Mouse (Mus musculus) small intestine, adult 2 months (tissue): ENCODE results near the gene Srgap3.

Experiments
- CTCF ChIP-seq: fragments of 200-500 bp; IDR thresholded peaks from 2 replicates; pipeline ENCODE4 v1.5.1; 2012; ENCODE audit warnings: low read depth, mild to moderate bottlenecking, control low read depth, inconsistent platforms, low read length, moderate library complexity, mixed read lengths; ENCODE audit not compliant: insufficient replicate concordance, insufficient read length; ENCODE audit errors: extremely low read depth
- POLR2A ChIP-seq: fragments of 200-500 bp; IDR thresholded peaks from 2 replicates; pipeline ENCODE4 v1.6.1; 2012; ENCODE audit warnings: low read depth, mild to moderate bottlenecking, control low read depth, inconsistent platforms, low read length, moderate library complexity

- TF ChIP-seq CTCF (no peak), POLR2A (no peak)
These were observed 17.6 kb downstream of the Srgap3 start for GRCm38 (mm10) chr6:112929291-112929984.
